Mouse (Mus musculus) limb, embryonic 15.5 days (tissue): Measurements from ENCODE around the gene Hba-a1. TPM values are rescaled to one million over a fixed set of nuclear protein-coding genes. Genes with fewer than 3 reads are reported as not detected.

Experiments used
- ATAC-seq: fragments of 200-750 bp; cut with Nextera tagmentation; 2 replicates; pipeline ENCODE4 v1.8.0; 2017; ENCODE audit warnings: low read depth, moderate TSS enrichment; ENCODE audit not compliant: insufficient number of reproducible peaks, low FRiP score, low TSS enrichment
- H3K27ac ChIP-seq: fragments of 300-500 bp; sonication (generic); 2 replicates; pipeline ENCODE4 v1.5.1; 2015; ENCODE audit warnings: moderate library complexity, mild to moderate bottlenecking, inconsistent platforms
- H3K27me3 ChIP-seq: fragments of 300-500 bp; sonication (generic); 2 replicates; pipeline ENCODE4 v1.6.1; 2015; ENCODE audit warnings: inconsistent platforms
- H3K36me3 ChIP-seq: fragments of 300-500 bp; sonication (generic); 2 replicates; pipeline ENCODE4 v1.6.1; 2015; ENCODE audit warnings: inconsistent platforms
- H3K4me1 ChIP-seq: fragments of 300-500 bp; sonication (generic); 2 replicates; pipeline ENCODE4 v1.6.1; 2015; ENCODE audit warnings: inconsistent platforms
- H3K4me2 ChIP-seq: fragments of 300-500 bp; sonication (generic); 2 replicates; pipeline ENCODE4 v1.6.1; 2015; ENCODE audit warnings: mild to moderate bottlenecking, inconsistent platforms
- H3K4me3 ChIP-seq: fragments of 300-500 bp; sonication (generic); 2 replicates; pipeline ENCODE4 v1.5.1; 2015; ENCODE audit warnings: mild to moderate bottlenecking, inconsistent platforms
- H3K9ac ChIP-seq: fragments of 300-500 bp; sonication (generic); 2 replicates; pipeline ENCODE4 v1.6.1; 2015; ENCODE audit warnings: inconsistent platforms
- H3K9me3 ChIP-seq: fragments of 300-500 bp; sonication (generic); 2 replicates; pipeline ENCODE4 v1.6.1; 2016; ENCODE audit warnings: inconsistent platforms
- WGBS: fragments of 180-500 bp; shearing (Covaris S2); methylation state at CpG from one replicate; pipeline ENCODE4 v1.1.7; 2015; 5-methylcytosine and 5-hydroxymethylcytosine counted together
- polyA plus RNA-seq: library from polyadenylated mRNA; unstranded; fragments of >200 nt; fragmentation: Nextera tagmentation; extraction: Ambion mirVana; gene quantifications from 2 replicates; pipeline ENCODE4 v1.2.1, GENCODE M21; 2015

The Hba-a1 gene
- polyA plus RNA-seq, 1 experiment from 2014 or later, result 6,336 TPM

DNA sequence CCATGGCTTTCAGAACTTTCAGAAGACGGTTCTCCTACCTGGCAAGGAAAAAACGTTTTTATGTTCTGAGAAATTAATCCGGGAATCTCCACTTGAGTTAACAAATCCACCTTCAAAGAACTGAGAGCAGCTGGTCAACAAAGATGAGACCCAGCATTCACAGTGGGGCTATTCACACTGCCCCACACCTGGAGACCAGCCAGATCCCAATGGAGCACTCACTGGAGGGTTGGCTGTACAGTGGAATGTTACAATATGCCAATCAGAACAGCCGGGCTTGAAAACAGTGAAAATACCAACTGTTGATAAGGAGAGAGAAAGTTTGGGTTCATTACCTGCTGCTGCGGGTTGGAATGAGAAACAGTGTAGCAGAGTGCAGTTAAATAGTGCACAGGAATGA is 48.5 kb downstream of the Hba-a1 start:
- no peak for ATAC-seq
- H3K4me3 ChIP-seq, result no peak overlapping the region
- WGBS, result 58% methylated on average over 5 of the region's 5 CpGs

DNA sequence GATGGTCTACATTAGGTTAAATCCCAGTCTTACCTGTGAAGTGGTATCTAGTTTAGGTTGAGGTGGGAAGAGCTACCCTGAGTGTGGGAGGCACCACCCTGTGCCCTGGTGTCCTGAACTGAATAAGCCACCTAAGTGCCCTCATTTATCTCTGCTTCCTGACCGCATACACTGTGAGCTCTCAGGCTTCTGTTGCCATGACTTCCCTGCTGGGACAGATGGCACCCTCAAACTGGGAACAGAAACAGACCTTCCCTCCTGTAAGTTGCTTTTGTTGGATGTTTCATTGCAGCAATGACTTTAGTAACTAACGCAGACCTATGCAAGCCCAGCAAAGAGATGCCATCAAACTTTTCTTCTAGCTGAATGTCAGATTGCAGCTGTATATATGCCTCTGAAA is 49.9 kb downstream of the Hba-a1 start:
- 69% methylated on average over 2 of the region's 2 CpGs for WGBS
- Histone ChIP-seq H3K4me3 (no peak overlapping the region), H3K36me3 (no peaks in the 10 kb centered on the region), H3K4me2 (no peak overlapping the region), H3K27ac (no peak overlapping the region), H3K9ac (no peak overlapping the region), H3K27me3 (no peaks in the 10 kb centered on the region), H3K4me1 (no peaks in the 10 kb centered on the region), H3K9me3 (no peaks in the 10 kb centered on the region)
- no peak for ATAC-seq

More for the DNA sequence above, 48.5 kb downstream of the Hba-a1 start:
- Histone ChIP-seq H3K9me3 (no peaks in the 10 kb centered on the region), H3K4me1 (no peaks in the 10 kb centered on the region), H3K27me3 (no peaks in the 10 kb centered on the region; the same call in 1 of the 2 replicates), H3K36me3 (no peaks in the 10 kb centered on the region), H3K9ac (no peak overlapping the region), H3K27ac (no peak overlapping the region), H3K4me2 (no peak overlapping the region)

Other genes starting within 250 kb of the Hba-a1 start
- 0.31 and 0.55 TPM in 2 replicates for gene Il9r, start 83.2 kb upstream of the Hba-a1 start, polyA plus RNA-seq
- gene Snrnp25, start 78.1 kb upstream of the Hba-a1 start, polyA plus RNA-seq, result 45.6 and 48.1 TPM in 2 replicates
- gene Rhbdf1, start 61.2 kb upstream of the Hba-a1 start, polyA plus RNA-seq, result 83.7 and 87.5 TPM in 2 replicates
- 39.4 and 40.0 TPM in 2 replicates for gene Mpg, start 57.0 kb upstream of the Hba-a1 start, polyA plus RNA-seq
- 34.7 and 41.8 TPM in 2 replicates for gene Nprl3, start 15.8 kb upstream of the Hba-a1 start, polyA plus RNA-seq
- 54.8 and 106 TPM in 2 replicates for gene Hba-x, start 7.1 kb upstream of the Hba-a1 start, polyA plus RNA-seq
- gene Hbq1b, start 3.5 kb downstream of the Hba-a1 start, polyA plus RNA-seq, result 1.1 TPM in 2 replicates
- gene Hba-a2, start 13.0 kb downstream of the Hba-a1 start, polyA plus RNA-seq, result 16,413 and 16,715 TPM in 2 replicates
- 0.78 and 0.79 TPM in 2 replicates for gene Hbq1a, start 16.6 kb downstream of the Hba-a1 start, polyA plus RNA-seq
- gene Sh3pxd2b, start 64.3 kb downstream of the Hba-a1 start, polyA plus RNA-seq, result 28.4 and 28.6 TPM in 2 replicates
- gene Ubtd2, start 171.9 kb downstream of the Hba-a1 start, polyA plus RNA-seq, result 90.6 and 97.1 TPM in 2 replicates
- not detected in 2 replicates for gene Efcab9, start 248.6 kb downstream of the Hba-a1 start, polyA plus RNA-seq
- gene Stk10, start 249.8 kb downstream of the Hba-a1 start, polyA plus RNA-seq, result 3.5 and 4.1 TPM in 2 replicates